In genomic region chr1:172651288-172651987, GRCm38 (mm10) we compare ENCODE assay signal across 21 mouse cellular contexts. TPM values are rescaled to one million over a fixed set of nuclear protein-coding genes. Genes with fewer than 3 reads are reported as not detected.
"Had no signal": no experiment of that assay in that cellular context is flagged by ENCODE, and none has a peak within 500 bp of the region (broad histone marks: within the 10 kb centered on the region; RNA-seq: fewer than 3 reads in every experiment).

No protein-coding gene starts in this region.

- ATAC-seq: hindbrain, postnatal 0 days; midbrain, embryonic 15.5 days had no signal

- H3K36me3 ChIP-seq: midbrain, embryonic 10.5 days; midbrain, embryonic 15.5 days; neural tube, embryonic 13.5 days; stomach, embryonic 15.5 days had no signal

- H3K9ac ChIP-seq: lung, embryonic 14.5 days; midbrain, embryonic 15.5 days; neural tube, embryonic 13.5 days; stomach, embryonic 15.5 days had no signal

- H3K4me1 ChIP-seq: midbrain, embryonic 15.5 days; neural tube, embryonic 13.5 days; stomach, embryonic 15.5 days had no signal

- H3K27me3 ChIP-seq: midbrain, embryonic 15.5 days; neural tube, embryonic 13.5 days; stomach, embryonic 15.5 days had no signal

- DNase-seq: kidney, adult 2 months; layer of hippocampus, adult 9-11 months; layer of hippocampus, postnatal 36 days; left cerebral cortex, postnatal 4 days; lung, embryonic 14.5 days; lung, postnatal 10 days; lung, postnatal 4 days; right cerebral cortex, postnatal 4 days; spleen, adult 18-20 months; thymus, adult 2 months; thymus, postnatal 36 days had no signal

- H3K4me3 ChIP-seq: midbrain, embryonic 10.5 days; midbrain, embryonic 15.5 days; neural tube, embryonic 13.5 days; stomach, embryonic 15.5 days had no signal

- H3K9me3 ChIP-seq: midbrain, embryonic 10.5 days; midbrain, embryonic 15.5 days; neural tube, embryonic 13.5 days; stomach, embryonic 15.5 days had no signal

- H3K4me2 ChIP-seq: lung, embryonic 14.5 days; midbrain, embryonic 15.5 days; neural tube, embryonic 13.5 days had no signal

- H3K27ac ChIP-seq: hindbrain, postnatal 0 days; midbrain, embryonic 10.5 days; midbrain, embryonic 15.5 days; neural tube, embryonic 13.5 days; stomach, embryonic 15.5 days had no signal

RNA-seq across cellular contexts. Expression of gene Crp, which starts 46.4 kb away (rescaled TPM):
- total RNA-seq: hindbrain, postnatal 0 days; layer of hippocampus, adult 18-20 months; layer of hippocampus, postnatal 36 days; left cerebral cortex, postnatal 4 days; megakaryocyte, adult 5-6 weeks had no signal
- polyA plus RNA-seq: kidney, adult 2 months; limb, embryonic 14.5 days; lung, embryonic 14.5 days; midbrain, embryonic 10.5 days; midbrain, embryonic 15.5 days had no signal

RNA-seq across cellular contexts. Expression of gene Fcrl6, which starts 49.1 kb away (rescaled TPM):
- total RNA-seq: hindbrain, postnatal 0 days; layer of hippocampus, adult 18-20 months; layer of hippocampus, postnatal 36 days; left cerebral cortex, postnatal 4 days; megakaryocyte, adult 5-6 weeks had no signal
- polyA plus RNA-seq: hindbrain, postnatal 0 days; intestine, embryonic 14.5 days; kidney, adult 2 months; lung, embryonic 14.5 days; stomach, embryonic 15.5 days; testis, adult 2 months; thymus, adult 2 months had no signal
